Mouse (Mus musculus): ENCODE measurements around the gene Meltf. TPM values are rescaled to one million over a fixed set of nuclear protein-coding genes. Genes with fewer than 3 reads are reported as not detected.
A peak's percentile ranks its signal among the peaks of the same experiment; 100 is the strongest.

Meltf gene
- total and polyA plus RNA-seq, 3 experiments, result not detected

DNA sequence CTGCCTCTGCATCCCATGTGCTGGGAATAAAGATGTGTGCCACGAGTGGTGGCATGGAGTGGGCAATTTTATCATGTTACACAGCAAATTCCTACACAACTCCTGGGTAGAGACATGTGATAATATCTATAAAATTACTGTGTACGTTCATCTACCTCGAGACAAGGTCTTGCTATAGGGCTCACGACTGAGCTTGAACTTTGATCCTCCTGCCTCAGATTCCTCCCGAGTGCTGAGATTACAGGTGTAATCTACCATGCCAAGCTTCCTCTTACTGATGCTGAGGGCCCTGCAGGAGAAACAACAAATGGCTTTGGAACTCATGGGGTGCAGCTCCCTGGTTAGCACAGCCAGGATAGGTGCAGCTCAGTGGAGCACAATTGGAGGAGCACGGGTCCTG lies 45.8 kb downstream of the Meltf start:
- H3K27ac ChIP-seq (ENCODE audit: control insufficient read depth, low read depth, low read length), result no peak overlapping the region
- no peak for TF ChIP-seq KAT2A (conservative IDR thresholded peaks at IDR 0.05; ENCODE audit: low read depth, low read length)
- no peak for TF ChIP-seq BHLHE40 (IDR thresholded peaks at IDR 0.05; ENCODE audit: borderline replicate concordance, low read depth, low read length)
- no peak for TF ChIP-seq GATA1 (IDR thresholded peaks at IDR 0.05; ENCODE audit: low read depth, low read length)
- no peaks in the 10 kb centered on the region for H3K36me3 ChIP-seq (ENCODE audit: control insufficient read depth in 1 of 2, insufficient read depth in 2 of 2, low read length in 2 of 2)
- DNase-seq (ENCODE audit: low read depth, low spot score), result no peak
- H3K9me3 ChIP-seq (replicated peaks; ENCODE audit: insufficient read depth, low read length), result no peaks in the 10 kb centered on the region
- peaks cover 0 to 3% of the 10 kb centered on the region in 2 experiments; a peak in 2 of 4 replicates for H3K27me3 ChIP-seq (ENCODE audit: control insufficient read depth in 1 of 2, insufficient read depth in 2 of 2, low read length in 2 of 2)
- H3K4me1 ChIP-seq (ENCODE audit: control insufficient read depth in 1 of 2, insufficient read depth in 2 of 2, low read length in 2 of 2), result peaks cover 0 to 4% of the 10 kb centered on the region in 2 experiments; a peak in 1 of 4 replicates
- no peak overlapping the region for H3K9ac ChIP-seq (ENCODE audit: control insufficient read depth, low read depth, low read length, poor library complexity, severe bottlenecking)
- no peak overlapping the region for H3K4me3 ChIP-seq (ENCODE audit: control insufficient read depth in 1 of 2, insufficient read depth in 1 of 2, low read depth in 2 of 2, low read length in 2 of 2)
- no peaks in the 10 kb centered on the region for H3K79me2 ChIP-seq (ENCODE audit: control insufficient read depth, insufficient read depth, low read length, poor library complexity)

- no peaks in the 10 kb centered on the region for H3K79me2 ChIP-seq (ENCODE audit: control insufficient read depth, insufficient read depth, low read length, poor library complexity)
- no peak overlapping the region for H3K9ac ChIP-seq (ENCODE audit: control insufficient read depth, low read depth, low read length, poor library complexity, severe bottlenecking)
- TF ChIP-seq EP300 (IDR thresholded peaks at IDR 0.05; ENCODE audit: low read depth in 1 of 2, low read length in 2 of 2), result 0 out of 4 replicates have a peak, but pooled peaks of 1 of the 2 experiments have one; percentile 30
- TF ChIP-seq ZMIZ1 (IDR thresholded peaks at IDR 0.05; ENCODE audit: low read depth, low read length), result no peak
- DNase-seq (ENCODE audit: low read depth, low spot score), result no peak
- no peaks in the 10 kb centered on the region for H3K36me3 ChIP-seq (ENCODE audit: control insufficient read depth in 1 of 2, insufficient read depth in 2 of 2, low read length in 2 of 2)
- H3K4me1 ChIP-seq (ENCODE audit: control insufficient read depth in 1 of 2, insufficient read depth in 2 of 2, low read length in 2 of 2), result peaks cover 0 to 4% of the 10 kb centered on the region in 2 experiments; a peak in 1 of 4 replicates
- H3K9me3 ChIP-seq (replicated peaks; ENCODE audit: insufficient read depth, low read length), result no peaks in the 10 kb centered on the region
- H3K27me3 ChIP-seq (ENCODE audit: control insufficient read depth in 1 of 2, insufficient read depth in 2 of 2, low read length in 2 of 2), result peaks cover 0 to 3% of the 10 kb centered on the region in 2 experiments; a peak in 1 of 4 replicates
- H3K4me3 ChIP-seq (ENCODE audit: control insufficient read depth in 1 of 2, insufficient read depth in 1 of 2, low read depth in 2 of 2, low read length in 2 of 2), result no peak overlapping the region
- H3K27ac ChIP-seq (ENCODE audit: control insufficient read depth, low read depth, low read length), result no peak overlapping the region
Observed at GRCm38 (mm10) chr16:31926091-31926490, 47.5 kb downstream of the Meltf start.

DNA sequence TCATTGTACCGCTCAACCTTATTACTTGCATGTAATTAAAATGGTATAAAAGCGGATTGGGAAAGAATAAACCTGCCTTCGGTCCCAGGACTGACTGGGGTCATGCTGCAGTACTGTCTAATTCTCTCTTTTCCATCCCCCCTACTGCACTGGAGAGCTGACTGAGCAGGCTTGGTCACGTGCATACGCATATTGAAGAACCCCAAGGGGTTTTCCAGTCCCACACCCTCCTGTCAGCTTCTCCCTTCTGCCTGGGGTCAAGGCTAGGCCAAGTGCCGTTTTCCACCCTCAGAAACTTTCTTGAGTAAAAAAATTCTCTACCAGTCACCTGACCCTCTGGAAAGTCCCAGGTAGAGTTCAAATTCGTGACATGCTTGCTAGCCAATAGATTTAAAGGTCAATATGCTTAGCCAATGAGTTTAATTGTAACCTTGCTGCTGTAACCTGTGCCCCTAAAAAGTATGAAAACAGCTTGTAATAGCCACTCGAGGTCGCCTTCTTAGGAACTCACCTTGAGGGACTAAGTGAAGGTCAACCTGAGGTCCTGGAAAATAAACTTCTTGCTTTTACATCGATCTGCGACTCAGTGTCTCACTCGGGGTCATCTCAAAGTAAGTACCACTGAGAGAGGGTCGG lies 48.1 kb downstream of the Meltf start:
- Histone ChIP-seq H3K4me1 (ENCODE audit: control insufficient read depth in 1 of 2, insufficient read depth in 2 of 2, low read length in 2 of 2) (peaks cover 0 to 4% of the 10 kb centered on the region in 2 experiments; a peak in 1 of 4 replicates), H3K27ac (ENCODE audit: control insufficient read depth, low read depth, low read length) (no peak overlapping the region), H3K36me3 (ENCODE audit: control insufficient read depth in 1 of 2, insufficient read depth in 2 of 2, low read length in 2 of 2) (no peaks in the 10 kb centered on the region), H3K4me3 (ENCODE audit: control insufficient read depth in 1 of 2, insufficient read depth in 1 of 2, low read depth in 2 of 2, low read length in 2 of 2) (no peak overlapping the region), H3K9me3 (replicated peaks; ENCODE audit: insufficient read depth, low read length) (no peaks in the 10 kb centered on the region), H3K9ac (ENCODE audit: control insufficient read depth, low read depth, low read length, poor library complexity, severe bottlenecking) (no peak overlapping the region), H3K79me2 (ENCODE audit: control insufficient read depth, insufficient read depth, low read length, poor library complexity) (no peaks in the 10 kb centered on the region), H3K27me3 (ENCODE audit: control insufficient read depth in 1 of 2, insufficient read depth in 2 of 2, low read length in 2 of 2) (peaks cover 0 to 3% of the 10 kb centered on the region in 2 experiments; a peak in 1 of 4 replicates)
- no peak for DNase-seq (ENCODE audit: low read depth, low spot score)
- no peak for TF ChIP-seq E2F4 (IDR thresholded peaks at IDR 0.05; ENCODE audit: borderline replicate concordance, low read depth, low read length)
- no peak for TF ChIP-seq MAFK (IDR thresholded peaks at IDR 0.05; ENCODE audit: borderline replicate concordance, low read depth, low read length)
- no peak for TF ChIP-seq USF1 (IDR thresholded peaks at IDR 0.05; ENCODE audit: low read depth, low read length)
- TF ChIP-seq HCFC1 (IDR thresholded peaks at IDR 0.05; ENCODE audit: low read depth, low read length), result no peak
- no peak for TF ChIP-seq UBTF (IDR thresholded peaks at IDR 0.05; ENCODE audit: borderline replicate concordance, insufficient read depth, low read depth, low read length)
- TF ChIP-seq CHD2 (IDR thresholded peaks at IDR 0.05; ENCODE audit: low read length), result no peak
- TF ChIP-seq MXI1 (IDR thresholded peaks at IDR 0.05; ENCODE audit: low read depth, low read length), result no peak
- no peak for TF ChIP-seq MAZ (IDR thresholded peaks at IDR 0.05; ENCODE audit: low read depth, low read length)
- no peak for TF ChIP-seq TBP (IDR thresholded peaks at IDR 0.05; ENCODE audit: low read depth, low read length)
- no peak for TF ChIP-seq MEF2A (IDR thresholded peaks at IDR 0.05; ENCODE audit: extremely low read depth, insufficient replicate concordance, low read depth, low read length, poor library complexity, severe bottlenecking)
